Mouse (Mus musculus): ENCODE measurements around the gene App. TPM values are rescaled to one million over a fixed set of nuclear protein-coding genes. Genes with fewer than 3 reads are reported as not detected.

Gene App
- polyA plus RNA-seq (2016; fragmentation: Nextera tagmentation; extraction: Ambion mirVana): 292 and 323 TPM in 2 replicates

DNA sequence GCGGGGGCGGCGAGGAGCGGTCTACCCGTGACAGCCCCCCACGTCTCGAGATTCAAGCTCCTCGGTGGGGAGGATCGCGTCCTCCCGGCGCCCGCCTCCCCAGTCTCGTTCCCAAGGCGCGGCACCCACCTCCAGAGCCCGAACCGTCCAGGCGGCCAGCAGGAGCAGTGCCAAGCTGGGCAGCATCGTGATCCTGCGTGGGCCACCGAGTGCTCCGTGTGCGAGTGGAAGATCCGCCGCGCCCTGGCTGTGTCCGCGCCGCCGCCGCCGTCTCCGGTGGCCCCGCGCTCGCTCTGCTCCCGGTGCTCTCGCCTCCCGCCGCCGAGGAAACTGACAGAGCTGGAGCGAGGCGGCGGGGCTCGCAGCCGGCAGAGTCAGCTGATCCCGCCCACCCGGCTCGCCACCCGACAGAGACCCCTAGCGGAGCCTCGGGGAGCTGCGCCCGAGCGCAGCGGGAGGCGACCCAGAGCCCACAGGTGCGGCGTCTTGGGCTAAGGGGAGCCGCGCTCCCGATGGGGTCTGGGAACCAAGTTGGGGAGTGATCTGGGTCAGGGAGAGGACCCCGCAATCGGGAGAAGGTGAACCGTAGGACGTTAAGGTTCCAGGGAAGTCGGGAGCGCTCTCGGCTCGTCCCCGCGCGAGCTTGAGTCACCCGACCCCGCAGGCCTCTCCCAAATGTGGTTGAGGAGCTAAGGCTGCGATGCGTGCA is at the start of gene App:
TSS of gene App (minus strand) at position 394 of the 709 bp plus-strand sequence.
- Histone ChIP-seq H3K36me3 (peaks cover 3% of the 10 kb centered on the region; the same call in 1 of the 2 replicates), H3K4me3 (peak within 1 kb of the TSS; percentile 90), H3K4me2 (replicated peaks) (peak within 1 kb of the TSS; percentile 75), H3K27ac (peak within 1 kb of the TSS; percentile 90), H3K4me1 (peaks cover 25% of the 10 kb centered on the region), H3K27me3 (replicated peaks) (no peaks in the 10 kb centered on the region), H3K9ac (peak within 1 kb of the TSS; percentile 97), H3K9me3 (no peaks in the 10 kb centered on the region)
- WGBS: under 1% methylated on average over 73 of the region's 78 CpGs
- ATAC-seq (ENCODE audit: low FRiP score, low read depth): peak; percentile 85

DNA sequence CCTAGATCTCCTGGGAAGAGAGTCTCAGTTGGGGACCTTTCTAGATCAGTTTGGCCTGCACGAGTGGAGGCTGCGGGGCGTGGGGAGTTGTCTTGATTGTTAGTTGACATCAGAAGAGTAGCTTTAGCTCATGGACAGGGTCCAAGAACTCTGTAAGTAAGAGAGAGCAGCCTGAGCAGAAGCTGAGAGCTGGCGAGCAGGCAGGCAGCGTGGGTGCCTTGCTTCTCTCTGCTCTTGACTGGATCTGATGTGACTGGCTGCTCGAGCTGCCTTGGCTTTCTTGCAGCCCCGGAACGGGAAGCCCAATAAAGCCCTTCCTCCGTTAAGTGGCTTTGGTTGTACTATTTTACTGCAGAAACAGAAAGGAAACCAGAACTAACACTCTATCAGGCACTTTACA is 42.3 kb upstream of the App start:
- Histone ChIP-seq H3K4me2 (replicated peaks) (no peak overlapping the region), H3K4me1 (no peaks in the 10 kb centered on the region), H3K36me3 (no peaks in the 10 kb centered on the region), H3K4me3 (no peak overlapping the region), H3K27ac (no peak overlapping the region), H3K9ac (no peak overlapping the region), H3K9me3 (no peaks in the 10 kb centered on the region), H3K27me3 (replicated peaks) (no peaks in the 10 kb centered on the region)
- WGBS: 82% methylated on average over 9 of the region's 9 CpGs
- no peak for ATAC-seq (ENCODE audit: low FRiP score, low read depth)

DNA sequence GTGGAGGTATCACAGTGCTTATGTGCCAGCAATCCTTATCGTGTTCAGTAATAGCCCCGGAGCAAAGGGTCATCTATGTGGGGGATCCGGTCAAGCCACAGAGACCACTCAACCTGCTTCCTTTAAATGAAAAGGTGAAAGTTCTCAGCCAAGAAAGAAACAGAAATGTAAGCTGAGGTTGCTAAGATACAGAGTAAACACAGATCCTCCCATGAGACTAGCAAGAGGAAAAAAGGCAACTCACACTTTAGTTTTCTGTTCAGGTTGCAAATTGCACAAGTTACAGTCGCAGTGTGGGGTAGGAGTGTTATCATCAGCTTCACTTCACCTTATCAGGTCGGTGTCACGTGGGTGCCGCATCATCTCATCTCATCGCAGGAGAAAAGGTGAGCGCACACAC is 41.6 kb upstream of the App start:
- no peaks in the 10 kb centered on the region for H3K4me1 ChIP-seq
- H3K27me3 ChIP-seq (replicated peaks): no peaks in the 10 kb centered on the region
- no peak overlapping the region for H3K4me2 ChIP-seq (replicated peaks)
- no peak overlapping the region for H3K9ac ChIP-seq
- no peaks in the 10 kb centered on the region for H3K36me3 ChIP-seq
- WGBS: 85% methylated on average over 9 of the region's 9 CpGs
- no peak for ATAC-seq (ENCODE audit: low FRiP score, low read depth)
- no peak overlapping the region for H3K27ac ChIP-seq
- no peaks in the 10 kb centered on the region for H3K9me3 ChIP-seq
- H3K4me3 ChIP-seq: no peak overlapping the region

DNA sequence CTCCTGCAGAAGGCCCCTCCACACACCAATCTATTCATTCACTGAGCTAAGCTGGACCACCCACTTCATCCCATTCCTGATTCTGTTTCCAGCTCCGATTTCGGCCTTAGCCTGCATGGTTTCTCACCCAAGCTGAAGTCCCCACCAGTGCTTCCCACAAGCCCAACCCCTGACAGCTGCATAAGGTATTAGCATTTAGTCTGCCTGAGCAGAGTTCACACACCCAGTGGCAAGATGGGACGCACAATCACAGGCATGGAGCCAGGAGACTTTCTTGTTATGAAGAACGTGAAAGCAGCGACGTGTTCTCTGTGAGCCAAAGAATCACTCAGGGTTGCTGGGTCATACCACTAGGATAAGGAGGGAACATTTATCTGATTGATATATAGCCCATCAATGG is 22.1 kb upstream of the App start:
- H3K4me1 ChIP-seq: no peaks in the 10 kb centered on the region
- H3K36me3 ChIP-seq: no peaks in the 10 kb centered on the region
- H3K9ac ChIP-seq: no peak overlapping the region
- no peaks in the 10 kb centered on the region for H3K27me3 ChIP-seq (replicated peaks)
- no peak overlapping the region for H3K27ac ChIP-seq
- no peaks in the 10 kb centered on the region for H3K9me3 ChIP-seq
- H3K4me2 ChIP-seq (replicated peaks): no peak overlapping the region
- no peak overlapping the region for H3K4me3 ChIP-seq
- 81% methylated on average over 6 of the region's 6 CpGs for WGBS
- ATAC-seq (ENCODE audit: low FRiP score, low read depth): no peak

DNA sequence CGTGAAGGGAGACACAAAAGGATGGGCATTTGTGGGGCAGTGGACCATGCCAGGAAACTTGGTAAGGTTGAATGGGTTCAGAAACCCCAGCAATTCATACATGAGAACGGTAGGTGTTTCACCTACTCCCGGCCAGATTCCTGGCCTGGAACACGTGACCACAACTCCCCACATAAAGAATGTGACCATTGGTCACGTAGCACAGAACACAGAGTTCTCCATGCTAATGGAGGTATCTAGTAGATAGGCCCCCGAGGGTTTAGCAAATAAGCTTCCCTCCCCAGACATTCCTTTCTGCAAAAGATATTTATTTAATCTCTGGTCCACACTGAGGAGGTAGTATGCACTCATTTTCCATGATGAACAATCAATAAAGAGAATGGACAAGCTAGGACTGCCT is 21.6 kb upstream of the App start:
- no peak overlapping the region for H3K4me3 ChIP-seq
- H3K4me2 ChIP-seq (replicated peaks): no peak overlapping the region
- H3K27me3 ChIP-seq (replicated peaks): no peaks in the 10 kb centered on the region
- H3K9ac ChIP-seq: no peak overlapping the region
- H3K36me3 ChIP-seq: no peaks in the 10 kb centered on the region
- H3K4me1 ChIP-seq: no peaks in the 10 kb centered on the region
- no peaks in the 10 kb centered on the region for H3K9me3 ChIP-seq
- no peak for ATAC-seq (ENCODE audit: low FRiP score, low read depth)
- WGBS: 84% methylated on average over 6 of the region's 6 CpGs
- H3K27ac ChIP-seq: no peak overlapping the region

DNA sequence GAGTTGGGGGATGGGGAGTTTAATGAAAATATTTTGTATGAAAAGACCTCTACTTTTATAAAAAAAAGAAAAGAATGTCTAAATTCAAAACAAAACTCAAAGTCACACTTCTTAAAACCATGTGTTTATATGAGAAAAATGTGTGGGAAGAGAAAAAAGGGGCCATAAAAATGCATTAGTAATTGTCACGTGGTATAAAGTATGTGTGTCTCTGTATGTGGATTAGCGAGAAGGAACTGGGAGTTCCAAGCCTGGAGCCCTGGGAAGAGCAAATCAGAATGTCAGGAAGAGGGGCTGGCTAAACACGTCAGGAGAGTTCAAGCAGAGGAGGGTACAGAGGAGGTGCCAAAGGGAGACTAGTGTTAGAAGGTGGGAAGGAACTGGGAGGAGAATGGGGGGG is 7.9 kb upstream of the App start:
- WGBS: 71% methylated on average over 3 of the region's 3 CpGs
- Histone ChIP-seq H3K4me3 (no peak overlapping the region), H3K4me2 (replicated peaks) (no peak overlapping the region), H3K9me3 (no peaks in the 10 kb centered on the region), H3K4me1 (no peaks in the 10 kb centered on the region), H3K36me3 (no peaks in the 10 kb centered on the region), H3K27me3 (replicated peaks) (no peaks in the 10 kb centered on the region), H3K9ac (no peak overlapping the region), H3K27ac (no peak overlapping the region)
- ATAC-seq (ENCODE audit: low FRiP score, low read depth): no peak

GRCm38 (mm10) chr16:85180710-85181109 is 7.1 kb upstream of the App start:
- Histone ChIP-seq H3K4me2 (replicated peaks) (no peak overlapping the region), H3K27ac (no peak overlapping the region), H3K4me1 (no peaks in the 10 kb centered on the region), H3K9ac (no peak overlapping the region), H3K4me3 (no peak overlapping the region), H3K36me3 (no peaks in the 10 kb centered on the region), H3K27me3 (replicated peaks) (no peaks in the 10 kb centered on the region), H3K9me3 (no peaks in the 10 kb centered on the region)
- 84% methylated on average over 3 of the region's 3 CpGs for WGBS
- no peak for ATAC-seq (ENCODE audit: low FRiP score, low read depth)

DNA sequence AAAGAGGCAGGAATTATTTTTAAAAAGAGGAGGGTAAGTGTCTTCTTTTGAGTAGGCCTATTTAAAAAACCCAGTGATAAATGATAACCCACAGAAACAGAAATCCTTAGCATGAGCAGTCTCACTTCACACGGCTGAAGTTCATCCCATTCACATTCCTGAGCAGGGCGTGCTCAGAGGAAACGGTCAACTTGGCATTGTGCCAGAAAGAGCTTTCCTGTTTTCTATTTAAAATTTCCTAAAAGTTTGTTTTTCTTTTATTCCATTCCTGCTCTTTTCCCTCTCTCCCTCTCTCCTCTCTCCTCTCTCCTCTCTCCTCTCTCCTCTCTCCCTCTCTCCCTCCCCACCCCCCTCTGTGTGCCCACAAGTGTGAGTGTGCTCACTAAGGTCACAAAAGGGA is 3.1 kb upstream of the App start:
- H3K27ac ChIP-seq: no peak overlapping the region
- no peak for ATAC-seq (ENCODE audit: low FRiP score, low read depth)
- no peak overlapping the region for H3K4me2 ChIP-seq (replicated peaks)
- no peaks in the 10 kb centered on the region for H3K4me1 ChIP-seq
- no peaks in the 10 kb centered on the region for H3K36me3 ChIP-seq
- no peaks in the 10 kb centered on the region for H3K9me3 ChIP-seq
- H3K4me3 ChIP-seq: no peak overlapping the region
- WGBS: 63% methylated on average over 3 of the region's 3 CpGs
- no peaks in the 10 kb centered on the region for H3K27me3 ChIP-seq (replicated peaks)
- H3K9ac ChIP-seq: no peak overlapping the region

- WGBS: under 1% methylated on average over 67 of the region's 68 CpGs
- Histone ChIP-seq H3K27me3 (replicated peaks) (no peaks in the 10 kb centered on the region), H3K4me1 (peaks cover 27% of the 10 kb centered on the region), H3K36me3 (peaks cover 5% of the 10 kb centered on the region), H3K9me3 (no peaks in the 10 kb centered on the region), H3K4me3 (peak overlapping the region; percentile 90), H3K9ac (peak overlapping the region; percentile 97), H3K4me2 (replicated peaks) (peak overlapping the region; percentile 75), H3K27ac (peak overlapping the region; percentile 90)
- peak; percentile 81 for ATAC-seq (ENCODE audit: low FRiP score, low read depth)
Measured at GRCm38 (mm10) chr16:85172571-85173372, 794 bp downstream of the App start.

GRCm38 (mm10) chr16:85171976-85172570 is 1.5 kb downstream of the App start:
- no peaks in the 10 kb centered on the region for H3K9me3 ChIP-seq
- WGBS: under 1% methylated on average over 10 of the region's 10 CpGs
- H3K4me1 ChIP-seq: peaks cover 27% of the 10 kb centered on the region
- peaks cover 5% of the 10 kb centered on the region for H3K36me3 ChIP-seq
- H3K27me3 ChIP-seq (replicated peaks): no peaks in the 10 kb centered on the region
- H3K9ac ChIP-seq: peak overlapping the region; percentile 97
- peak overlapping the region; percentile 90 for H3K4me3 ChIP-seq
- peak overlapping the region; percentile 90 for H3K27ac ChIP-seq
- H3K4me2 ChIP-seq (replicated peaks): peak overlapping the region; percentile 75
- ATAC-seq (ENCODE audit: low FRiP score, low read depth): peak; percentile 60

DNA sequence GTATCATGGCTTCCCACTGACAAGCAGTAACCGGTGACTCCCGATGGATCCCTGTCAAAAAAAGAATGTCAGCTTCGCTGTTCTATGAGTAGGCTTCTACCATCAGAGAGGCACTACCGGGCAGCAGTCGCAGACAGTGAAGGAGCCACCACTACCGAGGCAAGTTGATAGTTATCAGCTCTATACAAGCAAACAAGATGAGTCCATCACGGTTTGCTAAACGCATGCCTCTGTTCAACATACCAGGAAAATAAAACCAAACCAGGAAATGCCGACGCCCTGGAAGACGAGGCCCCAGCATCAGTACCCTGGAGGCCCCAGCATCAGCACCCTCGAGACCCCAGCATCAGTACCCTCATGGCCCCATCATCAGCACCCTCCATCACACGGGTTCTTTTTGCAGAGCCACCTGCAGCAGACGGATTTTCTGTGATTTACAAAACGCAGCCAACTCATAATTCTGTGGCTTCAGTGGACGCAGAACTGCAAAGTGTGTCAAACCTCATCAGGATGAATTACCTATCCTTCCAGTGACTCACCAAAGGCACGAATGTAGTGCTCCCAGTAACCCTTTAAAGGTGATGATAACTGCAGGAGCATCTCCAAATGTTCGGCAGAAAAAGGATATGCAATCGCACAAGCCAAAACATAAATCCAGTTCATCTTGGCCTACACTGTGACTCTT is 2.6 kb downstream of the App start:
- 0 out of 2 replicates have a peak overlapping the region, but pooled peaks have one; percentile 21 for H3K27ac ChIP-seq
- 55% methylated on average over 19 of the region's 19 CpGs for WGBS
- peaks cover 30% of the 10 kb centered on the region for H3K4me1 ChIP-seq
- no peak for ATAC-seq (ENCODE audit: low FRiP score, low read depth)
- H3K9me3 ChIP-seq: no peaks in the 10 kb centered on the region
- H3K27me3 ChIP-seq (replicated peaks): no peaks in the 10 kb centered on the region
- peak overlapping the region; percentile 34 for H3K4me3 ChIP-seq
- peaks cover 5% of the 10 kb centered on the region for H3K36me3 ChIP-seq
- H3K4me2 ChIP-seq (replicated peaks): peak overlapping the region; percentile 75
- peak overlapping the region; percentile 41; the same call in 1 of the 2 replicates for H3K9ac ChIP-seq

- peaks cover 35% of the 10 kb centered on the region for H3K4me1 ChIP-seq
- WGBS: 68% methylated on average over 5 of the region's 5 CpGs
- H3K27me3 ChIP-seq (replicated peaks): no peaks in the 10 kb centered on the region
- H3K9ac ChIP-seq: no peak overlapping the region
- ATAC-seq (ENCODE audit: low FRiP score, low read depth): no peak
- H3K9me3 ChIP-seq: no peaks in the 10 kb centered on the region
- H3K27ac ChIP-seq: no peak overlapping the region
- peaks cover 5% of the 10 kb centered on the region for H3K36me3 ChIP-seq
- 0 out of 2 replicates have a peak overlapping the region, but pooled peaks have one; percentile 9 for H3K4me2 ChIP-seq (replicated peaks)
- no peak overlapping the region for H3K4me3 ChIP-seq
Measured at GRCm38 (mm10) chr16:85168821-85169220, 4.7 kb downstream of the App start.
